Mouse (Mus musculus) heart, adult 2 months (tissue): Measurements from ENCODE around the gene Cfap43. TPM values are rescaled to one million over a fixed set of nuclear protein-coding genes. Genes with fewer than 3 reads are reported as not detected.
A peak's percentile ranks its signal among the peaks of the same experiment; 100 is the strongest.

Source experiments
- DNase-seq, 2 experiments: peaks; one replicate each; pipeline ENCODE4 v3.0.0; 2021
- H3K27ac ChIP-seq: fragments of 200-600 bp; 2 replicates; pipeline ENCODE4 v1.8.1; 2022
- H3K27me3 ChIP-seq: fragments of 200-500 bp; 2 replicates; pipeline ENCODE4 v1.6.1; 2012; ENCODE audit warnings: mild to moderate bottlenecking, low read length, inconsistent platforms, mixed read lengths; ENCODE audit not compliant: control insufficient read depth, insufficient read depth
- H3K36me3 ChIP-seq: fragments of 200-500 bp; 2 replicates; pipeline ENCODE4 v1.6.1; 2012; ENCODE audit warnings: low read length, inconsistent platforms; ENCODE audit not compliant: control insufficient read depth, insufficient read depth
- H3K4me1 ChIP-seq: fragments of 200-500 bp; 2 replicates; pipeline ENCODE4 v1.6.1; 2011; ENCODE audit warnings: low read length; ENCODE audit not compliant: control insufficient read depth, insufficient read depth
- H3K4me3 ChIP-seq: fragments of 200-600 bp; 2 replicates; pipeline ENCODE4 v1.8.1; 2022
- H3K79me2 ChIP-seq: fragments of 200-500 bp; replicated peaks from 2 replicates; pipeline ENCODE4 v1.6.1; 2012; ENCODE audit warnings: mild to moderate bottlenecking, inconsistent platforms, low read length, moderate library complexity, mixed read lengths; ENCODE audit not compliant: control insufficient read depth, insufficient read depth
- H3K9ac ChIP-seq: fragments of 200-500 bp; 2 replicates; pipeline ENCODE4 v1.6.1; 2012; ENCODE audit warnings: low read depth, mild to moderate bottlenecking, control low read depth, inconsistent platforms, low read length, mixed read lengths
- CTCF ChIP-seq: fragments of 200-600 bp; IDR thresholded peaks from 2 replicates; pipeline ENCODE4 v1.8.1; 2022; ENCODE audit warnings: antibody characterized with exemption, mild to moderate bottlenecking, moderate library complexity
- EP300 ChIP-seq: fragments of 200-500 bp; IDR thresholded peaks from 2 replicates; pipeline ENCODE4 v1.6.1; 2011; ENCODE audit warnings: low read depth, low read length, control low read depth; ENCODE audit not compliant: insufficient read depth
- POLR2A ChIP-seq: fragments of 200-500 bp; IDR thresholded peaks from 2 replicates; pipeline ENCODE4 v1.6.1; 2011; ENCODE audit warnings: mild to moderate bottlenecking, low read depth, low read length, control low read depth; ENCODE audit not compliant: insufficient read depth
- WGBS: fragments of 180-500 bp; shearing (Covaris S2); methylation state at CpG from one replicate; pipeline ENCODE4 v1.1.7; 2018; 5-methylcytosine and 5-hydroxymethylcytosine counted together
- intact Hi-C: fragments of 180-260 bp; cut with DNase I; formaldehyde crosslinking; loops from one replicate; pipeline ENCODE4 v1.15.1; 2025
- polyA plus RNA-seq: library from polyadenylated mRNA; depleted of rRNA; stranded (reverse); fragments of >200 nt; gene quantifications from 2 replicates; pipeline ENCODE4 v1.2.3, GENCODE M21; 2012
- total RNA-seq, 2 experiments: library from RNA; stranded (reverse); gene quantifications; 2 replicates each; pipeline ENCODE4 v1.2.3; 2021

Cfap43 gene
- total and polyA plus RNA-seq, 3 experiments, result 0.86 TPM; not detected in 2

GRCm38 (mm10) chr19:47918455-47919101 is 509 bp downstream of the Cfap43 start:
- H3K4me1 ChIP-seq, result peaks cover 6% of the 10 kb centered on the region
- peak overlapping the region; percentile 95 for H3K27ac ChIP-seq
- H3K79me2 ChIP-seq, result no peaks in the 10 kb centered on the region; the same call in 1 of the 2 replicates
- H3K4me3 ChIP-seq, result peak overlapping the region; percentile 86
- intact Hi-C loops, result loop anchor here (1.0 kb wide), 1 partner anchor 31 kb away; no protein-coding TSS in a partner anchor
- no peak for DNase-seq
- TF ChIP-seq EP300 (no peak), POLR2A (0 out of 2 replicates have a peak, but pooled peaks have one; percentile 9), CTCF (no peak)
- WGBS, result under 1% methylated on average over 29 of the region's 29 CpGs
- peak overlapping the region; percentile 96 for H3K9ac ChIP-seq
- H3K36me3 ChIP-seq, result no peaks in the 10 kb centered on the region
- no peaks in the 10 kb centered on the region for H3K27me3 ChIP-seq

DNA sequence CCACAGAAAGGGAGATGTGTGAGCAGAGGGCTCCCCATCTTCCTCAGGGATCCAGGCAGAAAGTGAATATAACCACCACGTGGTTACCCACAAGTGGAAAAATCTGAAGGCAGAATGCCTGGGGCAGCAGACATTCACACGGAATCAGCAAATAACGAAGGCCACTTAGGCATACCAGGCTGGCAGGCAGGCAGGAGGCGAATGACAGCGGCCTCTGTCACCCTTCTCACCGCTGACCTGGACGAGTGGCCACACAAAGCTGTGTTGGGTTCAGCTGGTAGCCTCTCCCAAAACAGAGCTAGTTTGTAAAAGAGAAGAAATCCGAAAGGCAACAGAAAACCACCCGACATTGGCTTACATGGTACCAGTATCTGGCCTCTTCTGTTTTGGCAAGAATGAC is 1.1 kb downstream of the Cfap43 start:
- no peaks in the 10 kb centered on the region for H3K27me3 ChIP-seq
- H3K79me2 ChIP-seq, result no peaks in the 10 kb centered on the region; the same call in 1 of the 2 replicates
- peak overlapping the region; percentile 96 for H3K9ac ChIP-seq
- no peaks in the 10 kb centered on the region for H3K36me3 ChIP-seq
- intact Hi-C loops, result loop anchor here (1.0 kb wide), 1 partner anchor 31 kb away; no protein-coding TSS in a partner anchor
- peaks cover 6% of the 10 kb centered on the region for H3K4me1 ChIP-seq
- TF ChIP-seq CTCF, result no peak
- TF ChIP-seq EP300, result no peak
- H3K4me3 ChIP-seq, result peak overlapping the region; percentile 86
- peak; percentile 43 to 44 for DNase-seq
- H3K27ac ChIP-seq, result peak overlapping the region; percentile 95
- WGBS, result 13% methylated on average over 9 of the region's 9 CpGs

- intact Hi-C loops, result no loop called here
- Histone ChIP-seq H3K9ac (no peak overlapping the region), H3K36me3 (no peaks in the 10 kb centered on the region), H3K4me3 (no peak overlapping the region; the same call in 1 of the 2 replicates), H3K27ac (no peak overlapping the region; the same call in 1 of the 2 replicates), H3K27me3 (no peaks in the 10 kb centered on the region), H3K4me1 (peaks cover 6% of the 10 kb centered on the region), H3K79me2 (no peaks in the 10 kb centered on the region; the same call in 1 of the 2 replicates)
- no peak for DNase-seq
- TF ChIP-seq POLR2A (no peak), CTCF (no peak), EP300 (no peak)
- 44% methylated on average over 4 of the region's 4 CpGs for WGBS
These were observed 1.7 kb downstream of the Cfap43 start for GRCm38 (mm10) chr19:47917396-47917795.

GRCm38 (mm10) chr19:47915251-47915650 is 3.8 kb downstream of the Cfap43 start:
- Histone ChIP-seq H3K9ac (no peak overlapping the region), H3K36me3 (no peaks in the 10 kb centered on the region)

DNA sequence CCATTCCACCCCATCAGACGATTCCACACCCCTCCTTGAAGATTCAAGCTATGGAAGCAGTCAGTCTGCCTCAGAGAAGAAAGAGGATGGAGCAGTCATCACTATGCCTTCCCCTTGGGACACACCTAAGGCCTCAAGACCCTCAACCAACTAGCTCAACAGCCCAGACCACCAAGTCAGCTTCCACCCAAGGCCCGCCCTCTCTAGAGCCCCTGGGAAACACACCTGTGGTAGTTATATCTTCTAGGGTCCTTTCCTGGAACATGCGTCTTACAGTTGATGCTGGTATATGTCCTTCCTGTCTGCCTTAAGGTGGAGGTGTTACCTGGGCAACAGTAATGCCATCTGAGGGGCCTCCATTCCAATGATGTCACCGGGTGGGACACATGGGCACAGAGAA is 4.9 kb downstream of the Cfap43 start:
- intact Hi-C loops, result no loop called here
- Histone ChIP-seq H3K36me3 (no peaks in the 10 kb centered on the region), H3K9ac (no peak overlapping the region), H3K4me1 (peaks cover 13% of the 10 kb centered on the region), H3K27me3 (no peaks in the 10 kb centered on the region), H3K4me3 (no peak overlapping the region), H3K27ac (no peak overlapping the region), H3K79me2 (no peaks in the 10 kb centered on the region; the same call in 1 of the 2 replicates)
- TF ChIP-seq CTCF (no peak), EP300 (no peak), POLR2A (no peak)
- DNase-seq, result no peak
- WGBS, result 94% methylated on average over 4 of the region's 4 CpGs

More at GRCm38 (mm10) chr19:47915251-47915650, 3.8 kb downstream of the Cfap43 start:
- peaks cover 8% of the 10 kb centered on the region for H3K4me1 ChIP-seq
- H3K79me2 ChIP-seq, result no peaks in the 10 kb centered on the region; the same call in 1 of the 2 replicates
- H3K27me3 ChIP-seq, result no peaks in the 10 kb centered on the region
- TF ChIP-seq CTCF (no peak), POLR2A (no peak), EP300 (no peak)
- WGBS, result 81% methylated on average over 4 of the region's 4 CpGs
- no peak overlapping the region for H3K4me3 ChIP-seq
- intact Hi-C loops, result no loop called here
- no peak overlapping the region for H3K27ac ChIP-seq
- DNase-seq, result no peak

GRCm38 (mm10) chr19:47913344-47913743 is 5.7 kb downstream of the Cfap43 start:
- Histone ChIP-seq H3K27me3 (no peaks in the 10 kb centered on the region), H3K4me3 (no peak overlapping the region), H3K27ac (no peak overlapping the region), H3K36me3 (no peaks in the 10 kb centered on the region), H3K9ac (no peak overlapping the region), H3K4me1 (peaks cover 13% of the 10 kb centered on the region), H3K79me2 (no peaks in the 10 kb centered on the region)
- TF ChIP-seq POLR2A (no peak), EP300 (no peak), CTCF (no peak)
- 95% methylated on average over 7 of the region's 7 CpGs for WGBS
- intact Hi-C loops, result no loop called here
- DNase-seq, result no peak
